Mouse (Mus musculus) cerebellum, adult 2 months (tissue): Measurements from ENCODE around the gene Entpd5. TPM values are rescaled to one million over a fixed set of nuclear protein-coding genes. Genes with fewer than 3 reads are reported as not detected.
A peak's percentile ranks its signal among the peaks of the same experiment; 100 is the strongest.
"Not testable (repeated sequence)": the region's sequence is repeated elsewhere in the genome, so short reads cannot be mapped to it uniquely, and the experiment has no call there.

ENCODE experiments used
- DNase-seq, 2 experiments: peaks; one replicate each; pipeline ENCODE4 v3.0.0; 2021
- H3K27ac ChIP-seq: fragments of 200-500 bp; 2 replicates; pipeline ENCODE4 v1.5.1; 2012; ENCODE audit warnings: low read length, control low read depth, inconsistent platforms; ENCODE audit not compliant: insufficient read depth
- H3K27me3 ChIP-seq: fragments of 200-500 bp; 2 replicates; pipeline ENCODE4 v1.6.1; 2012; ENCODE audit warnings: inconsistent platforms, mild to moderate bottlenecking, low read length, moderate library complexity; ENCODE audit not compliant: control insufficient read depth, insufficient read depth
- H3K4me1 ChIP-seq: fragments of 200-500 bp; 2 replicates; pipeline ENCODE4 v1.6.1; 2011; ENCODE audit warnings: low read length; ENCODE audit not compliant: control insufficient read depth, insufficient read depth
- H3K4me3 ChIP-seq: fragments of 200-500 bp; replicated peaks from 2 replicates; pipeline ENCODE3; 2011; ENCODE audit warnings: mild to moderate bottlenecking, low read depth, low read length, control low read depth; ENCODE audit not compliant: insufficient read depth
- CTCF ChIP-seq: fragments of 200-500 bp; IDR thresholded peaks from 2 replicates; pipeline ENCODE4 v1.5.1; 2011; ENCODE audit warnings: low read depth, mild to moderate bottlenecking, control low read depth, low read length, moderate library complexity, borderline replicate concordance; ENCODE audit not compliant: insufficient read depth
- POLR2A ChIP-seq: fragments of 200-500 bp; IDR thresholded peaks from 2 replicates; pipeline ENCODE4 v1.6.1; 2011; ENCODE audit warnings: low read length, control low read depth, borderline replicate concordance; ENCODE audit not compliant: insufficient read depth
- WGBS: fragments of 180-500 bp; shearing (Covaris S2); methylation state at CpG from one replicate; pipeline ENCODE4 v1.1.7; 2018; 5-methylcytosine and 5-hydroxymethylcytosine counted together
- polyA plus RNA-seq: library from polyadenylated mRNA; depleted of rRNA; stranded (reverse); fragments of >200 nt; gene quantifications from 2 replicates; pipeline ENCODE4 v1.2.3, GENCODE M21; 2012; rRNA removed

Gene Entpd5
- polyA plus RNA-seq, 1 experiment = 29.0 TPM

GRCm38 (mm10) chr12:84361555-84362489 lies 47.0 kb downstream of the Entpd5 start, which contains the start of the genes Coq6 and Fam161b:
Gene Coq6 (plus strand): TSS chr12:84361657.
Gene Fam161b (minus strand): TSS chr12:84361833.
- Histone ChIP-seq H3K4me3 (peak within 1 kb of the TSS; percentile 98), H3K4me1 (peaks cover 4% of the 10 kb centered on the region; the same call in 1 of the 2 replicates), H3K27me3 (no peaks in the 10 kb centered on the region), H3K27ac (peak within 1 kb of the TSS; percentile 24; the same call in 1 of the 2 replicates)
- TF ChIP-seq CTCF = no peak
- peak; percentile 51; the same call in 1 of the 2 replicates for TF ChIP-seq POLR2A
- peak; percentile 92 to 98 for DNase-seq
- under 1% methylated on average over 51 of the region's 51 CpGs for WGBS

GRCm38 (mm10) chr12:84358699-84359098 lies 50.1 kb downstream of the Entpd5 start:
- 84% methylated on average over 2 of the region's 2 CpGs for WGBS

GRCm38 (mm10) chr12:84347192-84347591 lies 61.6 kb downstream of the Entpd5 start:
- Histone ChIP-seq H3K27me3 (no peaks in the 10 kb centered on the region), H3K4me1 (no peaks in the 10 kb centered on the region), H3K27ac (no peak overlapping the region), H3K4me3 (no peak overlapping the region)
- DNase-seq = no peak
- peak; percentile 37; the same call in 1 of the 2 replicates for TF ChIP-seq CTCF
- TF ChIP-seq POLR2A = no peak
- WGBS = 46% methylated on average over 2 of the region's 2 CpGs

More at GRCm38 (mm10) chr12:84358699-84359098, 50.1 kb downstream of the Entpd5 start:
- H3K27ac ChIP-seq, DNase-seq, H3K4me1 ChIP-seq, H3K4me3 ChIP-seq, H3K27me3 ChIP-seq: not testable (repeated sequence)

- TF ChIP-seq POLR2A = no peak
- Histone ChIP-seq H3K4me3 (no peak overlapping the region), H3K27ac (no peak overlapping the region), H3K4me1 (no peaks in the 10 kb centered on the region), H3K27me3 (no peaks in the 10 kb centered on the region)
- 89% methylated on average over 11 of the region's 11 CpGs for WGBS
- DNase-seq = no peak
Measured at GRCm38 (mm10) chr12:84336963-84337625, 71.7 kb downstream of the Entpd5 start.

- Histone ChIP-seq H3K4me3 (no peak overlapping the region), H3K4me1 (no peaks in the 10 kb centered on the region), H3K27me3 (no peaks in the 10 kb centered on the region), H3K27ac (no peak overlapping the region)
- TF ChIP-seq POLR2A (no peak), CTCF (no peak)
- DNase-seq = no peak
- 66% methylated on average over 4 of the region's 4 CpGs for WGBS
Measured at GRCm38 (mm10) chr12:84327111-84327512, 81.7 kb downstream of the Entpd5 start.

Other genes starting within 250 kb of the Entpd5 start
- gene Elmsan1, start 190.1 kb downstream of the Entpd5 start, polyA plus RNA-seq = 8.4 and 9.7 TPM in 2 replicates
- gene Ptgr2, start 123.8 kb downstream of the Entpd5 start, polyA plus RNA-seq = 28.8 and 30.2 TPM in 2 replicates
- gene Zfp410, start 92.2 kb downstream of the Entpd5 start, polyA plus RNA-seq = 44.4 and 52.4 TPM in 2 replicates
- gene Coq6, start 47.4 kb downstream of the Entpd5 start, polyA plus RNA-seq = 39.9 and 45.0 TPM in 2 replicates
- 10.8 and 10.9 TPM in 2 replicates for gene Fam161b, start 47.2 kb downstream of the Entpd5 start, polyA plus RNA-seq
- 4.3 and 4.4 TPM in 2 replicates for gene Bbof1, start within 50 bp of the Entpd5 start, polyA plus RNA-seq
- 17.6 and 20.2 TPM in 2 replicates for gene Rnf113a2, start 8.2 kb upstream of the Entpd5 start, polyA plus RNA-seq
- 39.4 and 43.7 TPM in 2 replicates for gene Aldh6a1, start 42.0 kb upstream of the Entpd5 start, polyA plus RNA-seq
- 31.1 and 34.7 TPM in 2 replicates for gene Lin52, start 42.4 kb upstream of the Entpd5 start, polyA plus RNA-seq
- 1.6 and 2.2 TPM in 2 replicates for gene Vsx2, start 160.7 kb upstream of the Entpd5 start, polyA plus RNA-seq
- 33.5 and 35.2 TPM in 2 replicates for gene Abcd4, start 208.4 kb upstream of the Entpd5 start, polyA plus RNA-seq
- gene Vrtn, start 232.0 kb upstream of the Entpd5 start, polyA plus RNA-seq = not detected in 2 replicates